Mouse (Mus musculus) ES-Bruce4 (cell line): ENCODE measurements around the gene Syce2.

Experiments used
- CTCF ChIP-seq: IDR thresholded peaks from one replicate; pipeline ENCODE4 v1.8.1; 2011; ENCODE audit warnings: low read depth, low read length
- EP300 ChIP-seq: IDR thresholded peaks from 2 replicates; pipeline ENCODE4 v1.6.1; 2011; ENCODE audit warnings: low read depth, low read length; ENCODE audit not compliant: insufficient read depth
- POLR2A ChIP-seq: IDR thresholded peaks from one replicate; pipeline ENCODE4 v1.8.1; 2011; ENCODE audit warnings: low read length; ENCODE audit not compliant: insufficient read depth

- TF ChIP-seq CTCF = no peak
- no peak for TF ChIP-seq POLR2A
- TF ChIP-seq EP300 = no peak
Measured at GRCm38 (mm10) chr8:84884728-84885127, 12.8 kb downstream of the Syce2 start.
